Mouse (Mus musculus): ENCODE measurements around the gene Lmod3. TPM values are rescaled to one million over a fixed set of nuclear protein-coding genes. Genes with fewer than 3 reads are reported as not detected.

Lmod3 gene
- total and polyA plus RNA-seq, 2 experiments from 2014 or later: 6.4 to 34.5 TPM

DNA sequence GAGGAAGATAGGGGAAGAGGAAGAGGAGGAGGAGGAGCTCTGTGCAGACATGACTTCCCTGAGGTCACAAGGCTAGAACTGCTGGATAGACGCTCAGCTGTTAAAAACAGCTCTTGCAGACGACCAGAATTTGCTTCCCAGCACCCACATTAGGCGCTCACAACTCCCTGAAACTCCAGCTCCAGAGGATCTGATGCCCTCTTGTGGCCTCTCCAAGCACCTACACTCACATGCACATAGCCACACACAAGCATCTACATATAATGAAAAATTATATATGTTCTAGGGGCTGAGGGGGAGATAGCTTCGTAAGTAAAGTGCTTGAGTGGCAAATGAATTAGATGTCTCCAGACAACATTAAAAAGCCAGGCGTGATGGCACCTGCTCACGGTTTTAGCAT, 13.2 kb downstream of the Lmod3 start:
- Histone ChIP-seq H3K27ac (ENCODE audit: low read depth) (no peak overlapping the region), H3K4me2 (ENCODE audit: low read depth, low read length) (no peak overlapping the region), H3K4me1 (ENCODE audit: control insufficient read depth, insufficient read depth) (no peaks in the 10 kb centered on the region), H3K9me3 (replicated peaks; ENCODE audit: control insufficient read depth, low read length) (no peaks in the 10 kb centered on the region), H3K36me3 (replicated peaks; ENCODE audit: control insufficient read depth, insufficient read depth, low read length) (peaks cover 29% of the 10 kb centered on the region), H3K27me3 (ENCODE audit: control insufficient read depth, insufficient read depth, low read length) (no peaks in the 10 kb centered on the region), H3K4me3 (ENCODE audit: low read depth, low read length) (no peak overlapping the region), H3K9ac (replicated peaks; ENCODE audit: low read depth, low read length) (no peak overlapping the region)
- DNase-seq (ENCODE audit: low spot score) (no peak), ATAC-seq (ENCODE audit: insufficient read depth, low read depth) (no peak)
- 96% methylated on average over 6 of the region's 6 CpGs for WGBS
- TF ChIP-seq EP300 (IDR thresholded peaks at IDR 0.05; ENCODE audit: low read depth): no peak
- TF ChIP-seq CTCF (IDR thresholded peaks at IDR 0.05; ENCODE audit: low read depth): no peak

DNA sequence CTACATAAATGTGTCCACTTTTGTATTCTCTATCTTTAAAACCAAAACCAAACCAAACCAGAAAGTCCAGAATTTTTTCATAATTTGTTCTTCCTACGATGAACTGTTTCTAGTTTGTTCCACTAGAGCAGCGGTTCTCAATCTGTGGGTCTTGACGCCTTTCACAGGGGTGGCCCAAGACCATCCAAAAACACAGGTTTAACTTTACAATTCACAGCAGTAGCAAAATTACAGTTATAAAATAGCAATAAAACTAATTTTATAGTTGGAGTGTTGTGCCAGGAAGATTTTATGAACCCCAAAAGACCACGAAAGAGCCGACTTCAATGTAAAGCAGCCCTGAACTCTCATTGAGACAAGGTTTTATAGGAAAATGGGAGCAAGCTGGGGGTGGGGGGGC, 16.5 kb downstream of the Lmod3 start:
- H3K4me3 ChIP-seq (ENCODE audit: low read depth, low read length): no peak overlapping the region
- DNase-seq (ENCODE audit: low spot score): no peak
- peaks cover 55% of the 10 kb centered on the region for H3K36me3 ChIP-seq (replicated peaks; ENCODE audit: control insufficient read depth, insufficient read depth, low read length)
- no peak for ATAC-seq (ENCODE audit: insufficient read depth, low read depth)
- TF ChIP-seq CTCF (IDR thresholded peaks at IDR 0.05; ENCODE audit: low read depth): no peak
- no peak for TF ChIP-seq EP300 (IDR thresholded peaks at IDR 0.05; ENCODE audit: low read depth)
- no peaks in the 10 kb centered on the region for H3K9me3 ChIP-seq (replicated peaks; ENCODE audit: control insufficient read depth, low read length)
- 98% methylated on average over 5 of the region's 5 CpGs for WGBS
- H3K4me2 ChIP-seq (ENCODE audit: low read depth, low read length): no peak overlapping the region
- H3K4me1 ChIP-seq (ENCODE audit: control insufficient read depth, insufficient read depth): no peaks in the 10 kb centered on the region
- H3K27ac ChIP-seq (ENCODE audit: low read depth): no peak overlapping the region
- no peak overlapping the region for H3K9ac ChIP-seq (replicated peaks; ENCODE audit: low read depth, low read length)
- no peaks in the 10 kb centered on the region for H3K27me3 ChIP-seq (ENCODE audit: control insufficient read depth, insufficient read depth, low read length)

DNA sequence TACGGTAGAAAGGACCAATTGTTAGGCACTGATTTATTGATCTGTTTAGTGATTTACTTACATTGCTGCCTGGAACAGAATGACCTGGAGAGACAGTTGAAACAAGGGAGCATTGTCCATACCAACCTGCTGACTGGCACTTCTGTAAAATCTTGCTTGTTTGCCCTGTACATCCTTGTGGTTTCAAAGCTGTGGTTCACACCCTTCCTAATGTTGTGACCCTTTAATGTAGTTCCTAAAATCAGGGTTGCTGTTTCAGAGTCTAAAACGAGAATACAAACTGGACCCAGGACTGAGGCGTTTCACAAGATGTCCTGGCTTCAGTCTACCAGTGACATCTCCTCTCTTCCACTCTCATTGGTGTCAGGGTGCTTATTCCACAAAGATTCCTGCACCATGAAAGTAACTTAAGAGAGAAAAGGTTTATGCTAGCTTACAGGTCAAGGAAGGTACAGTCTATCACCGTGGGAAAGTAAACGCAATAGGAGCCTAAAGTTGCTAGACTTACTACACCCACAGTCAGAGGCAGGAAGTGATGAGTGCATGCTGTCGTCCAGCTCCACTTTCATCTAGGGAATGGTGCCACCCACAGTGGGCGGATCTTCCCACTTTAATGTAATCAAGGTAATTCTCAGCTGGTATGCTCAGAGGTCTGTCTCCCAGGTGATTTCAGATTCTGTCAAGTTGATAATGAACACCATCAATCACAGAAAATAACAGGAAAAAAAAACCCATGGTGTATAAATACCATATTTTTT, 17.5 kb downstream of the Lmod3 start:
- TF ChIP-seq EP300 (IDR thresholded peaks at IDR 0.05; ENCODE audit: low read depth) (no peak), CTCF (IDR thresholded peaks at IDR 0.05; ENCODE audit: low read depth) (no peak)
- DNase-seq (ENCODE audit: low spot score) (no peak), ATAC-seq (ENCODE audit: insufficient read depth, low read depth) (no peak)
- no peak overlapping the region for H3K27ac ChIP-seq (ENCODE audit: low read depth)
- WGBS: 85% methylated on average over 7 of the region's 7 CpGs
- H3K9ac ChIP-seq (replicated peaks; ENCODE audit: low read depth, low read length): no peak overlapping the region
- peaks cover 58% of the 10 kb centered on the region for H3K36me3 ChIP-seq (replicated peaks; ENCODE audit: control insufficient read depth, insufficient read depth, low read length)
- H3K4me2 ChIP-seq (ENCODE audit: low read depth, low read length): no peak overlapping the region
- no peak overlapping the region for H3K4me3 ChIP-seq (ENCODE audit: low read depth, low read length)
- no peaks in the 10 kb centered on the region for H3K9me3 ChIP-seq (replicated peaks; ENCODE audit: control insufficient read depth, low read length)
- no peaks in the 10 kb centered on the region for H3K4me1 ChIP-seq (ENCODE audit: control insufficient read depth, insufficient read depth)
- H3K27me3 ChIP-seq (ENCODE audit: control insufficient read depth, insufficient read depth, low read length): no peaks in the 10 kb centered on the region

DNA sequence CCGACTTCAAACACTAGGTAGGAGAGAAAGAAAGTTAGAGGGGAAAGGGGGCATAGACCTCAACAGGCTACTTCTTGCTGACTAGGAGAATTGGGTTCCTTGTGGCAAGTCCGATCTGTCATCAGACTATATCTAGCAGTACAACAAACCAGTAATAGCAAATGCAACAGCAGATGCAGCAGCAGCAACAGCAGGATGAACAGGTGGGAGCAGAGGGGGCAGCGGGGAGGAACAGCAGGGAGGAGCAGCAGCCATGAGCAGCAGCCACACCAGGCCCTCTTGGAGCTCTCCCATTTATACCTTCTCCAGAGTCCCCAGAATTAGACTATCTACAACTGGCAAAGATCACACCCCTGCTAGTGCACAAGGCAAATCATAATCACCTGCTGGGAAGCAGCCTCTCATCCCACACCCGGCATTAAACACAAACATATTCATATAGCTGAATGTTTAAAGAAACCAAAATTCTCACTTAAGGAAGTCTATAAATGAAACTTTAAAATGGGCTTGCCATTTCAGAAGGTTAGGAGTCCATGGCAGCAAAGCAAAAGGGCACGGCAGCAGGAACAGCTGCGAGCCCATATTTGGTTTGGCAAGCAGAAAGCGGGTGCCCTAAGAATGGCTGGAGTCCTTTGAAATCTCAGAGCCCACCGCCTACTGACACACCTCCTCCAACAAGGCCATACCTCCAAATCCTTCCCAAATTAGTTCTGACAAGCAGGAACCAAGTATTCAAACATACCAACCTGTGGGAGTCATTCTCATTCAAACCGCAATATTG, 25.3 kb downstream of the Lmod3 start:
- peaks cover 15% of the 10 kb centered on the region for H3K4me1 ChIP-seq (ENCODE audit: control insufficient read depth, insufficient read depth)
- WGBS: 97% methylated on average over 9 of the region's 9 CpGs
- H3K9me3 ChIP-seq (replicated peaks; ENCODE audit: control insufficient read depth, low read length): no peaks in the 10 kb centered on the region
- ATAC-seq (ENCODE audit: insufficient read depth, low read depth): no peak
- no peak overlapping the region for H3K4me3 ChIP-seq (ENCODE audit: low read depth, low read length)
- H3K9ac ChIP-seq (replicated peaks; ENCODE audit: low read depth, low read length): no peak overlapping the region
- no peak for DNase-seq (ENCODE audit: low spot score)
- no peak overlapping the region for H3K27ac ChIP-seq (ENCODE audit: low read depth)
- TF ChIP-seq EP300 (IDR thresholded peaks at IDR 0.05; ENCODE audit: low read depth) (no peak), CTCF (IDR thresholded peaks at IDR 0.05; ENCODE audit: low read depth) (no peak)
- peaks cover 31% of the 10 kb centered on the region for H3K36me3 ChIP-seq (replicated peaks; ENCODE audit: control insufficient read depth, insufficient read depth, low read length)
- H3K27me3 ChIP-seq (ENCODE audit: control insufficient read depth, insufficient read depth, low read length): no peaks in the 10 kb centered on the region
- no peak overlapping the region for H3K4me2 ChIP-seq (ENCODE audit: low read depth, low read length)

DNA sequence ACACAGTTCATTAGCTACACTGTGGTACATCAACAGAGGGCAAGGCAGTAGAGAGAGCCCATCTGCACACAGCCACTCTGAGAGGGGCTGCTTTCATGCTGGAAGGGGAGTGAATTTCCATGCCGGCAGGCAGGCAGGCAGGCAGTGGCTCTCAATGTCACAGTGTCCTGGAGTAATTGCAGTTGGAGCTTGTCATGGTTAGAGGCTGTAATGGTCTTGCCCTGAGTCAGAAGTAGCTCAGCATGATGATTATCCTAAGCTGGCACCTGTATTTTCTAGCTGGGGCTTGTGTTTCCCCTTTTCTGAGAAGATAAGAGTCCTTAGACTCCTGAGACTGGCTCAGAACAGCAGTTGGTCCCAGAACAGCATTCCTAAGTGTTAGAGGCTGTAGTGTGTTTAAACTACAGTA, 26.5 kb downstream of the Lmod3 start:
- Histone ChIP-seq H3K9me3 (replicated peaks; ENCODE audit: control insufficient read depth, low read length) (no peaks in the 10 kb centered on the region), H3K4me3 (ENCODE audit: low read depth, low read length) (no peak overlapping the region), H3K4me2 (ENCODE audit: low read depth, low read length) (no peak overlapping the region), H3K27ac (ENCODE audit: low read depth) (peak overlapping the region; percentile 77), H3K36me3 (replicated peaks; ENCODE audit: control insufficient read depth, insufficient read depth, low read length) (peaks cover 21% of the 10 kb centered on the region), H3K27me3 (ENCODE audit: control insufficient read depth, insufficient read depth, low read length) (no peaks in the 10 kb centered on the region), H3K4me1 (ENCODE audit: control insufficient read depth, insufficient read depth) (peaks cover 27% of the 10 kb centered on the region), H3K9ac (replicated peaks; ENCODE audit: low read depth, low read length) (no peak overlapping the region)
- no peak for TF ChIP-seq EP300 (IDR thresholded peaks at IDR 0.05; ENCODE audit: low read depth)
- TF ChIP-seq CTCF (IDR thresholded peaks at IDR 0.05; ENCODE audit: low read depth): no peak
- peak; percentile 56 for ATAC-seq (ENCODE audit: insufficient read depth, low read depth)
- 11% methylated on average over 1 of the region's 1 CpGs for WGBS
- peak; percentile 31 for DNase-seq (ENCODE audit: low spot score)

Data from heart, postnatal 0 days (tissue).